Mouse (Mus musculus) heart, postnatal 0 days (tissue): ENCODE measurements around the gene Efna2.

Experiments
- CTCF ChIP-seq: IDR thresholded peaks from 2 replicates; pipeline ENCODE4 v1.5.1; 2016; ENCODE audit warnings: antibody characterized with exemption, control low read depth, low read depth
- EP300 ChIP-seq: IDR thresholded peaks from 2 replicates; pipeline ENCODE4 v1.6.1; 2016; ENCODE audit warnings: antibody characterized with exemption, low read depth

- TF ChIP-seq CTCF (no peak), EP300 (no peak)
These were observed 17.6 kb upstream of the Efna2 start for GRCm38 (mm10) chr10:80161522-80162242.
